Mouse (Mus musculus) megakaryocyte, embryonic 14.5 days (primary cell): ENCODE results near the gene Rbm7. TPM values are rescaled to one million over a fixed set of nuclear protein-coding genes. Genes with fewer than 3 reads are reported as not detected.

Experiments
- H3K27me3 ChIP-seq: replicated peaks from 2 replicates; pipeline ENCODE3; 2012; ENCODE audit warnings: inconsistent platforms
- H3K36me3 ChIP-seq: replicated peaks from 2 replicates; pipeline ENCODE3; 2012; ENCODE audit warnings: low read length, inconsistent platforms, mixed read lengths
- H3K4me1 ChIP-seq: 2 replicates; pipeline ENCODE4 v1.6.1; 2012; ENCODE audit warnings: inconsistent platforms
- H3K4me3 ChIP-seq: replicated peaks from 2 replicates; pipeline ENCODE3; 2012; ENCODE audit warnings: moderate library complexity, mild to moderate bottlenecking, inconsistent platforms
- H3K9me3 ChIP-seq: 2 replicates; pipeline ENCODE4 v1.6.1; 2012; ENCODE audit warnings: inconsistent platforms
- FLI1 ChIP-seq: IDR thresholded peaks from 2 replicates; pipeline ENCODE4 v1.6.1; 2012; ENCODE audit warnings: low read length, inconsistent platforms, mixed read lengths
- GATA1 ChIP-seq: IDR thresholded peaks from 3 replicates; pipeline ENCODE4 v1.6.1; 2012; ENCODE audit warnings: mixed read lengths, low read length, inconsistent platforms, borderline replicate concordance
- polyA plus RNA-seq: library from polyadenylated mRNA; stranded (reverse); fragments of >175 nt; gene quantifications from 2 replicates; pipeline ENCODE4 v1.2.3, GENCODE M21; 2012; ENCODE audit warnings: low replicate concordance; ENCODE audit not compliant: insufficient read depth

Rbm7 gene
- polyA plus RNA-seq, 1 experiment = 17.8 TPM

DNA sequence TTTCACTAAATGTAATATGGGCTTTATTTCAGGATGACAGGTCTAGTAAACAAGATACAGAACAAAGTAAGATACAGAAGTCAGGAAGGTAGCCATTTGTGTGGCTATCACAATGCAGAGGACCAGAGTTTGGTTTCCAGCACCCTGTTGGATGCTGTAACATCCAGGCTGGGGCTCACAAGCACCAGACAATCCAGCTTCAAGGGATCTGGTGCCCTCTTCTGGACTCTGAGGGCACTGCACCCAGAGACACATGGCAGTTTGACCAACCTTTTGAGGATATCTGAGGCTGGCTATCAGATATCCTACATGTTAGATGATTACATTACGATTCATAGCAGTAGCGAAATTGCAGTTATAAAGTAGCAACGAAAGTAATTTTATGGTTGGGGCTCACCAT is 29.4 kb downstream of the Rbm7 start:
- Histone ChIP-seq H3K4me1 (no peaks in the 10 kb centered on the region), H3K36me3 (peaks cover 60% of the 10 kb centered on the region)
- TF ChIP-seq FLI1 = no peak
- no peak for TF ChIP-seq GATA1

DNA sequence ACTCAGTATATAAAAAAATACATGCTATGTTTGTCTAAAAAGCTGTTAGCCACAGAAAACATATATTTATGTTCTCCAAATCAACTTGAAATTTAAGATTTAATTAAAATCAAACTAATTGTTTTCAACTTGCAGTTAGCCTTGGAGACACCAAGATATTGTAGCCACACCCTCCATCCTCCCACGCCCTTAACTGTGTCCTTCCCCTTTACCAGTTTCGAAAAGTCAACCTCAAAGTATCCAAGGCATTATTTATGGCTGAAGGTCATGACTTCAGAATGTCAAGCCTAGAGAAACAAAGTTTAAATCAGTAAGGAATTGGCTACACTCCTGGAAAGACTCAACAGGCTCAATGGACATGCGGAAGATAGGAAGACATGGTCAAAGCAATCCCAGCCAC is 33.6 kb downstream of the Rbm7 start:
- Histone ChIP-seq H3K27me3 (no peaks in the 10 kb centered on the region), H3K9me3 (peaks cover 8% of the 10 kb centered on the region), H3K4me1 (no peaks in the 10 kb centered on the region), H3K36me3 (peaks cover 20% of the 10 kb centered on the region), H3K4me3 (no peak overlapping the region)
- TF ChIP-seq FLI1 = no peak
- TF ChIP-seq GATA1 = no peak

More for the DNA sequence above, 29.4 kb downstream of the Rbm7 start:
- H3K4me3 ChIP-seq = no peak overlapping the region
- peaks cover 8% of the 10 kb centered on the region for H3K9me3 ChIP-seq
- H3K27me3 ChIP-seq = no peaks in the 10 kb centered on the region

DNA sequence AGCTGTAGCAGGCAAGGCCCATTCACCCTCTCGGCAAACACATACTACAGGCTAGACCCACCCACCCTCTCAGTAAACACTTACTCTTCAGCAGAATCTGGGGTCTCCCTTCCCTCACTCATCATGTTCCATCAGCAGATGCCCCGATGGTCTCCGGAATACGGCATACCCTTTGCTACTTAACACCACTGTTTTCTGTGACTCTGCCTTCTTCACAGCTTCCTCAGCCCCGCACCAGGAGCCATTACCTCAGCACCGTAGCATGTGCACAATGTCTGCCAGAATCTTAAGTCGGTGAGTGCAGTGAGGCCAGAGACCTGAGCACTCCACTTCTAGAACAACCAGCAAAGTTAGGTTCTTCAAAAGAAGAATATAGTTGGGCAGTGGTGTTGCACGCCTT is 34.4 kb downstream of the Rbm7 start:
- Histone ChIP-seq H3K27me3 (no peaks in the 10 kb centered on the region), H3K4me1 (peaks cover 5% of the 10 kb centered on the region), H3K4me3 (no peak overlapping the region), H3K9me3 (peaks cover 6% of the 10 kb centered on the region), H3K36me3 (peaks cover 12% of the 10 kb centered on the region)
- TF ChIP-seq FLI1 = no peak
- no peak for TF ChIP-seq GATA1

DNA sequence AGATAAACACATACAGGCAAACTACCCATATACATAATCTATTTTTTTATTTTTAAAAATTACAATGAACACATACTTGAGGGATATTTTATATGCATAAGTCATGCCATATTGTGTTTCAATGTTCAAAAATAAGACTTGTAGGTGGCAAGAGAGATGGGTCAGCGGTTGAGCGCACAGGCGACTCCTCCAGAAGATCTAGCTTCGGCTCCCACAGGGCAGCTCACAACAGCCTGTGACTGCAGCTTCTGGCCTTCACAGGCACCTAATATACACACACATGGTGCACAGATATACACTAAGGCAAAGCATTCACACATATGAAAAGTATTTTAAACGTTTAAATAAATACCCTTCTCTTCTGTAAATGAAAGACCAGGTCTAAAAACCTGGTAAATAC is 35.7 kb downstream of the Rbm7 start:
- Histone ChIP-seq H3K27me3 (no peaks in the 10 kb centered on the region), H3K9me3 (no peaks in the 10 kb centered on the region), H3K4me1 (peaks cover 5% of the 10 kb centered on the region), H3K4me3 (no peak overlapping the region), H3K36me3 (no peaks in the 10 kb centered on the region)
- TF ChIP-seq GATA1 (no peak), FLI1 (no peak)

DNA sequence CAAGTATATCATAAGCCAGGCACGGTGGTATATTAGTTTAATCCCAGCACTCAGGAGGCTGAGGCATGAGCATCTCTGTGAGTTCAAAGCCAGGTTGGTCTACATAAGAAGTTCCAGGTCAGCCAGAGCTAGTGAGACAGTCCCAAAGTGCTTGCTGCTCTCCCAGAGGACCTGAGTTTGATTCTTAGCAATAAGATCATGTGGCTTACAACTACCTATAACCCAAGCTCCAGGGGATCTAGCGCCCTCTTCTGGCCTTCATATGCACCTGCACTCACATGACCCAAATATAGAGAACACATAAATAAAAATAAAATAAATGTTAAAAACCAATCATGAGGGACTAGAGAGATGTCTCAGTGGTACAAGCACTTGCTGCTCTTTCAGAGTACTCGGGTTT is 36.2 kb downstream of the Rbm7 start:
- H3K36me3 ChIP-seq = no peaks in the 10 kb centered on the region
- no peak overlapping the region for H3K4me3 ChIP-seq
- peaks cover 5% of the 10 kb centered on the region for H3K4me1 ChIP-seq
- TF ChIP-seq GATA1 = no peak
- TF ChIP-seq FLI1 = no peak
- H3K27me3 ChIP-seq = no peaks in the 10 kb centered on the region
- H3K9me3 ChIP-seq = no peaks in the 10 kb centered on the region

DNA sequence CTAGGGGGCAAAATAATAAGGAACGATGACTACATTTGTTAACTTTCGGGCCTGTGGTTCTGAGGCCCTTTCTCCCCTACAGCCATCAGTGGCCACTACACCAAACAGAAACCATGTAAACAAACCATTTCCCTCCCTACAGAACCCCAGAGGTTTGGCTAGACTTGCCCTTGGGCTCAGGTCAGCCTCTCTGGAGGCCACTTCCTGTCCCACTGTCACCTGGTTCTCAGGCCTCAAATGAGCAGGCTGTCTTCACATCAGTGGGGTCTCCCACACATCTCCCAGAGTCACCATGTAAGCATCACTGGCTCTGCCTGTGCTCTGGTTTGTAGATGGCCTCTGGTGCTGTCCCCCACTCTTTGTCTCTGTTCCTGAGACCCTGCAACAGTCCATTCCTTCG is 39.1 kb downstream of the Rbm7 start:
- Histone ChIP-seq H3K9me3 (no peaks in the 10 kb centered on the region), H3K27me3 (peaks cover 3% of the 10 kb centered on the region), H3K4me3 (no peak overlapping the region), H3K36me3 (no peaks in the 10 kb centered on the region), H3K4me1 (peaks cover 5% of the 10 kb centered on the region)
- TF ChIP-seq GATA1 (no peak), FLI1 (no peak)

DNA sequence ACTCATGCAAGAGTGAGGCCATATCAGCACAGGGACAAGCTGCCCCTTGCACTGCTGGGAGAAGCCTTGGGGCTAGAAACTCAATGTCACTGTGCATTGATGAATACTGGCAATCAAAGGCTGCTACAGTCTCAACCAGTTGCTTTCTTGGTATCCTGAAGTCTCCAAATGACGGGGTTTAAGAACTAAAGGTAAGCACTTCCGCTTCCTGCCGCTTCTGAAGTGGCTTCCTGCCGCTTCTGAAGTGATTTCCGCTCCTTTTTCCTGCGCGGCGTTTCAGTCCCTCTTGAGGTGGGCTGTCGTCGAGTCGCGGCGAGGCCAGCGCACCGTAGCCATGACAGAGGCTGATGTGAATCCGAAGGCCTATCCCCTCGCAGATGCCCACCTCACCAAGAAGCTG is 45.0 kb downstream of the Rbm7 start:
- peaks cover 6% of the 10 kb centered on the region for H3K4me1 ChIP-seq
- H3K27me3 ChIP-seq = peaks cover 11% of the 10 kb centered on the region
- TF ChIP-seq FLI1 = no peak
- no peak for TF ChIP-seq GATA1
- H3K9me3 ChIP-seq = no peaks in the 10 kb centered on the region
- no peaks in the 10 kb centered on the region for H3K36me3 ChIP-seq
- H3K4me3 ChIP-seq = no peak overlapping the region

DNA sequence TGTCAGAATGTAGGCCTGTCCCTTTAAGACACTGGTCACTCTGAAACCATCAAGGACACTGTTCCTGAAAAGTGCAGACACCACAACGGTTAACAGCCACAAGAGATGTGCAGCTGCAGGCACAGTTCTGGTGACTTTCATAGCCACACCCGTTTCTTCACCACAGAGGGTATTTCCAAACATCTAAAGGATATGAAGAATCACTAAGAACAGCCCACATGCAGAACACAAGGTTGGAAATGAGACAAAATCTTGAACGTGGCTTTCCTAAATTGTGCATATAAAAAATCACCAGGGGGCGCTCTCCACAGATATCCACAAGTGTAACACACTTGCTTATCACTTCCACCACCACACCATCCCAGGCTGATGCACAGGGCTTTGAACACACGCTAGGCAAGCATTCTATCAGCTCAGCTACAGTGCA is 47.3 kb downstream of the Rbm7 start:
- TF ChIP-seq GATA1 (no peak), FLI1 (no peak)
- Histone ChIP-seq H3K27me3 (peaks cover 20% of the 10 kb centered on the region), H3K4me1 (peaks cover 18% of the 10 kb centered on the region), H3K9me3 (no peaks in the 10 kb centered on the region), H3K36me3 (no peaks in the 10 kb centered on the region), H3K4me3 (no peak overlapping the region)

DNA sequence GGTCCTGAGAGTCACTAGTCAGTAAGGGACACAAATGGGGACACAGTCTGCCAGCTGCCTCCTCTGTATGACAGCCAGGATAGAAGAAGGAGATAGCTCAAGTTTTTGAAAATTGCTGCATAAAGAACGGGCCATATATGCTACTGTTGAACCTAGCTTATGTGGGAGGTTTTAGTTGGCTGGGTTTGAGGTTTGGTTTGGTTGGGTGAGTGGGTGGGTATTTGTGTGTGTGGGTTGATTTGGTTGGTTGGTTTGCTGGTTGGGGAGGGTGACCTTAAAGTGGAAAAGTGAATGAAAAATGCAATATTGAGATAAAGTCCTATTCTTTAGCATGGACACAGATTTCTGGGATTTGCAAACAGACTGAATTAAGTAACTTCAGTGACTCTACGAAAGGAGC is 50.3 kb downstream of the Rbm7 start:
- TF ChIP-seq FLI1 (no peak), GATA1 (no peak)
- Histone ChIP-seq H3K4me1 (peaks cover 18% of the 10 kb centered on the region), H3K9me3 (no peaks in the 10 kb centered on the region), H3K4me3 (no peak overlapping the region), H3K27me3 (peaks cover 24% of the 10 kb centered on the region), H3K36me3 (no peaks in the 10 kb centered on the region)

DNA sequence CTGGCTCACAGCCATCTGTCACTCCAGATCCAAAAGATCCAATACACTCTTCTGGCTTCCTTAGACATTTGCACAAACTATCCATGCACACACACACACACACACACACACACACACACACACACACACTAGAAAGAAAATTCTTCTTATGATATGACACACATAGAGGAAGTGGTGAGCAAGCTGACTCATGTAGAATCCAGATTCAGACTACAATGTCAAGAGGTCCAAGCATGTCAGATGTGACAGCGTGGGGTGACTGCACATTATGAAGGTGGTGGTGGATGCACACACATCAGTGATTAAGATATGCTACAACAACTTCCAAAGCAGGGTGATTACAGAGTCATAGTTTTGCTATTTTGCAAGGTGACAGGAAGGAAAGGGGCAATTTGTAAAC is 51.2 kb downstream of the Rbm7 start:
- H3K4me1 ChIP-seq = peaks cover 18% of the 10 kb centered on the region
- H3K4me3 ChIP-seq = peak overlapping the region; percentile 59
- H3K9me3 ChIP-seq = no peaks in the 10 kb centered on the region
- H3K27me3 ChIP-seq = peaks cover 24% of the 10 kb centered on the region
- TF ChIP-seq GATA1 (no peak), FLI1 (no peak)
- H3K36me3 ChIP-seq = no peaks in the 10 kb centered on the region

Other genes starting within 250 kb of the Rbm7 start
- 1.3 TPM in 1 of 2 replicates, not detected in the other for gene Nxpe2, start 141.8 kb downstream of the Rbm7 start, polyA plus RNA-seq
- gene Rexo2, start 14.7 kb downstream of the Rbm7 start, polyA plus RNA-seq = 36.1 and 212 TPM in 2 replicates
- 102 and 105 TPM in 2 replicates for gene Gm5617, start 143 bp upstream of the Rbm7 start, polyA plus RNA-seq
- gene Nnmt, start 109.9 kb upstream of the Rbm7 start, polyA plus RNA-seq = not detected in 2 replicates